Mouse (Mus musculus): ENCODE measurements around the gene Haus5. TPM values are rescaled to one million over a fixed set of nuclear protein-coding genes. Genes with fewer than 3 reads are reported as not detected.

The Haus5 gene
- total RNA-seq (2023): 10 to 100 TPM; 59.7 to 71.7 TPM

GRCm38 (mm10) chr7:30664529-30665200 is at the start of gene Haus5:
Gene Haus5 (minus strand): TSS chr7:30664994.

GRCm38 (mm10) chr7:30711942-30712341 is 47.1 kb upstream of the Haus5 start, which contains the start of gene Atp4a:
Gene Atp4a (plus strand): TSS chr7:30712209.

GRCm38 (mm10) chr7:30698589-30698988 is 33.8 kb upstream of the Haus5 start, which contains the start of gene 2200002J24Rik:
Gene 2200002J24Rik (plus strand): TSS chr7:30698926.

GRCm38 (mm10) chr7:30671480-30671879 is 6.7 kb upstream of the Haus5 start, which contains the start of gene Pmis2:
Gene Pmis2 (minus strand): TSS chr7:30671605.

GRCm38 (mm10) chr7:30649591-30650540 is 14.9 kb downstream of the Haus5 start, which contains the start of gene Rbm42:
Gene Rbm42 (minus strand): TSS chr7:30650317.

GRCm38 (mm10) chr7:30635752-30636151 is 29.0 kb downstream of the Haus5 start, which contains the start of gene Etv2:
Gene Etv2 (minus strand): TSS chr7:30635852.

GRCm38 (mm10) chr7:30625530-30626384 is 39.0 kb downstream of the Haus5 start, which contains the start of gene Cox6b1:
Gene Cox6b1 (minus strand): TSS chr7:30626151.

GRCm38 (mm10) chr7:30612654-30613402 is 52.0 kb downstream of the Haus5 start, which contains the start of gene Upk1a:
Gene Upk1a (minus strand): TSS chr7:30612847.

Other genes starting within 250 kb of the Haus5 start
- gene Hcst, start 245.1 kb downstream of the Haus5 start, total RNA-seq (2023): 10 to 100 TPM; 48.5 to 50.5 TPM
- 100 to 1,000 TPM; 400 to 437 TPM for gene Nfkbid, start 243.3 kb downstream of the Haus5 start, total RNA-seq (2023)
- gene Aplp1, start 219.5 kb downstream of the Haus5 start, total RNA-seq (2023): not detected
- not detected for gene Kirrel2, start 207.3 kb downstream of the Haus5 start, total RNA-seq (2023)
- gene Nphs1, start 206.7 kb downstream of the Haus5 start, total RNA-seq (2023): not detected
- not detected for gene Prodh2, start 171.4 kb downstream of the Haus5 start, total RNA-seq (2023)
- 10 to 100 TPM; 18.6 to 20.7 TPM for gene Arhgap33, start 129.9 kb downstream of the Haus5 start, total RNA-seq (2023)
- gene Hspb6, start 112.8 kb downstream of the Haus5 start, total RNA-seq (2023): 1 to 10 TPM; 3.0 to 4.3 TPM
- gene Proser3, start 112.7 kb downstream of the Haus5 start, total RNA-seq (2023): 10 to 100 TPM; 18.8 to 27.2 TPM
- 10 to 100 TPM; 42.2 to 45.2 TPM for gene Lin37, start 105.2 kb downstream of the Haus5 start, total RNA-seq (2023)
- 100 to 1,000 TPM; 107 to 109 TPM for gene U2af1l4, start 101.7 kb downstream of the Haus5 start, total RNA-seq (2023)
- gene Gm49396, start 101.7 kb downstream of the Haus5 start, total RNA-seq (2023): 10 to 100 TPM; 13.9 to 14.0 TPM
- 100 to 1,000 TPM; 129 to 145 TPM for gene Psenen, start 101.4 kb downstream of the Haus5 start, total RNA-seq (2023)
- gene Igflr1, start 99.6 kb downstream of the Haus5 start, total RNA-seq (2023): 1 to 10 TPM; 7.3 to 7.7 TPM
- gene Kmt2b, start 76.3 kb downstream of the Haus5 start, total RNA-seq (2023): 100 to 1,000 TPM; 119 to 136 TPM
- gene Zbtb32, start 66.1 kb downstream of the Haus5 start, total RNA-seq (2023): 1 to 10 TPM in 1 of 2 experiments, under 1 TPM in 1; 0.90 to 1.5 TPM
- under 1 TPM; 0.39 to 0.52 TPM for gene Upk1a, start 52.1 kb downstream of the Haus5 start, total RNA-seq (2023)
- gene Cox6b1, start 38.8 kb downstream of the Haus5 start, total RNA-seq (2023): 100 to 1,000 TPM; 211 to 273 TPM
- not detected for gene Etv2, start 29.1 kb downstream of the Haus5 start, total RNA-seq (2023)
- 100 to 1,000 TPM in 1 of 2 experiments, 10 to 100 TPM in 1; 96.7 to 103 TPM for gene Rbm42, start 14.7 kb downstream of the Haus5 start, total RNA-seq (2023)
- gene Pmis2, start 6.6 kb upstream of the Haus5 start, total RNA-seq (2023): not detected
- not detected for gene 2200002J24Rik, start 33.9 kb upstream of the Haus5 start, total RNA-seq (2023)
- under 1 TPM; 0.29 to 0.59 TPM for gene Atp4a, start 47.2 kb upstream of the Haus5 start, total RNA-seq (2023)
- gene Tmem147, start 64.5 kb upstream of the Haus5 start, total RNA-seq (2023): 10 to 100 TPM; 46.8 to 50.0 TPM
- gene Gapdhs, start 78.7 kb upstream of the Haus5 start, total RNA-seq (2023): not detected
- gene Sbsn, start 86.5 kb upstream of the Haus5 start, total RNA-seq (2023): 1 to 10 TPM; 3.8 to 5.0 TPM
- gene Dmkn, start 98.8 kb upstream of the Haus5 start, total RNA-seq (2023): not detected
- not detected for gene Krtdap, start 122.9 kb upstream of the Haus5 start, total RNA-seq (2023)
- gene Ffar2, start 158.8 kb upstream of the Haus5 start, total RNA-seq (2023): 10 to 100 TPM; 15.2 to 19.0 TPM
- gene Ffar3, start 191.2 kb upstream of the Haus5 start, total RNA-seq (2023): 1 to 10 TPM; 2.2 to 3.7 TPM
- gene Ffar1, start 196.6 kb upstream of the Haus5 start, total RNA-seq (2023): 10 to 100 TPM; 34.4 to 43.8 TPM
- gene Cd22, start 215.3 kb upstream of the Haus5 start, total RNA-seq (2023): 1,000 to 10,000 TPM; 1,236 to 1,328 TPM
- gene Mag, start 249.9 kb upstream of the Haus5 start, total RNA-seq (2023): not detected